Mouse (Mus musculus) bone marrow, adult 2 months (tissue): Measurements from ENCODE around the gene Lysmd1.

Experiments
- CTCF ChIP-seq: fragments of 200-500 bp; IDR thresholded peaks from 2 replicates; pipeline ENCODE4 v1.5.1; 2011; ENCODE audit warnings: low read length, control low read depth; ENCODE audit not compliant: control insufficient read depth, insufficient read depth
- POLR2A ChIP-seq: fragments of 200-500 bp; IDR thresholded peaks from 2 replicates; pipeline ENCODE4 v1.6.1; 2011; ENCODE audit warnings: low read depth, mild to moderate bottlenecking, control low read depth, low read length, borderline replicate concordance; ENCODE audit not compliant: control insufficient read depth

DNA sequence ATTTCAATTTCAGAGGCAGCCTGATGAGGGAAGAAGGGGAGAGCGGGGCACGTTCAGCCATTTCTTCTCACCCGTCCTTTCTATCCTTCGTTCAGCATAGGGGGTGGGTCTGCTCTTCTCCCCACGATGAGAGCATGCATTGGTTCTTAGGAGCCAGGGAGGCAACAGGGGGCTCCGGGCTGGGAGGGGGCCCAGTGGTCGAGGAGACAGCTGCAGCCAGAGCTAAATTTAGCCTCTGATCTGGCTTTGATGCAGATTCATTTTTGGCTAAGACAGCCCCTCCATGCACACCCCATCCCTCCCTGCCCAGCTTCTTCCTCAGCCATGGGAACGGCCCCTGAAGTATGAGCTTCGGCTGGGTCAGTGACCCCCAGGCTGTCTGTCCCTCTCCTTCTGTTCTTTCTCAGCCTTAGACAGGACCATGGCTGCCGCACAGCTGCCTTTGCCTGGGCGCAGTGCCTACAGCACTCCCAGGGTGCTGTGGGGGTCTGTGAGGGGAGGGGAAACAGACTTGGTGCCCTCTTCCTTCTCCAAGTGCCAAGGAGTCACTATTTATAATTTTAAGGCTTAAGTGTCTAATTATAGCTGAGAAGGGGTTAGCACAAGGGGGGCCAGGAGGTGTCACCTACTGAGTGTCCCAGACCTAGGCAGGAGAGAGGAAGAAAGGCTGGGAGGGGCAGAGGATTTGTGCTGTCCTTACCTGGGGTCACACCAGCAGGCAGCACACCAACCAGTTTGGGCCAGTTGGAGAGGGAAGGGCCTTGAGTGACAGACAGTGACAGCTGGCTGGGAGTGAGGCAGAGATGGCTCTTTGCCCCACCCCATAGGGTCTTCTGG, 29.7 kb downstream of the Lysmd1 start:
- TF ChIP-seq POLR2A, result no peak
- no peak for TF ChIP-seq CTCF
